Mouse (Mus musculus) small intestine, adult 2 months (tissue): ENCODE measurements around the gene Krt7.

Source experiments
- CTCF ChIP-seq: fragments of 200-500 bp; IDR thresholded peaks from 2 replicates; pipeline ENCODE4 v1.5.1; 2012; ENCODE audit warnings: low read depth, mild to moderate bottlenecking, control low read depth, inconsistent platforms, low read length, moderate library complexity, mixed read lengths; ENCODE audit not compliant: insufficient replicate concordance, insufficient read length; ENCODE audit errors: extremely low read depth
- POLR2A ChIP-seq: fragments of 200-500 bp; IDR thresholded peaks from 2 replicates; pipeline ENCODE4 v1.6.1; 2012; ENCODE audit warnings: low read depth, mild to moderate bottlenecking, control low read depth, inconsistent platforms, low read length, moderate library complexity

- TF ChIP-seq CTCF, result no peak
- TF ChIP-seq POLR2A, result no peak
Observed at GRCm38 (mm10) chr15:101384610-101385009, 26.2 kb upstream of the Krt7 start.
